Mouse (Mus musculus) ES-Bruce4 (cell line): ENCODE data around the gene Meox1.
A peak's percentile ranks its signal among the peaks of the same experiment; 100 is the strongest.

ENCODE experiments used
- CTCF ChIP-seq: IDR thresholded peaks from one replicate; pipeline ENCODE4 v1.8.1; 2011; ENCODE audit warnings: low read depth, low read length
- POLR2A ChIP-seq: IDR thresholded peaks from one replicate; pipeline ENCODE4 v1.8.1; 2011; ENCODE audit warnings: low read length; ENCODE audit not compliant: insufficient read depth

DNA sequence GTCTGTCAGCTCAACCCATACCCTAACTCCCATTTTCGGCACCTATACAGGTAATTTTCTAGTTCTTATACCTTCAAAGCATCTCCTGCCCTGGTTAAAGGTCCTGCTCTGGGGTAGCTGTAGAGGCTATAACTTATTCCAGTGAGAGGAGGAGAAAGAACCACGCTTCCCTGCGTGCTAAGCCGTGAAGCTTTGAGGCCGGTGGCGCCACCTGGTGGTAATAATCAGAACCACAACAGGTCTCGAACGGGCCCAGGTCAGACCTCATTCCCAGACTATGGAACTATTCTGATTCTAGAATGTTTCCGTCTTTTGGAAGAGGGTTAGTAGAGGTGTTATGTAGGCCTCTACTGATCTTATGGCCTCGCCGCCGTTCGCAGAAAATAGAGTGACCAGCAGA, 10.9 kb upstream of the Meox1 start:
- TF ChIP-seq CTCF (peak; percentile 88), POLR2A (no peak)
